Mouse (Mus musculus) forebrain, embryonic 11.5 days (tissue): ENCODE results near the gene Med19. TPM values are rescaled to one million over a fixed set of nuclear protein-coding genes. Genes with fewer than 3 reads are reported as not detected.

Experiments
- ATAC-seq: fragments of 200-750 bp; cut with Nextera tagmentation; replicated peaks from 2 replicates; pipeline ENCODE4 v1.8.0; 2017; ENCODE audit warnings: moderate TSS enrichment; ENCODE audit not compliant: low FRiP score
- DNase-seq: peaks from one replicate; pipeline ENCODE4 v3.0.0-alpha.2; 2017; ENCODE audit warnings: low spot score
- H3K27ac ChIP-seq: fragments of 300-500 bp; sonication (generic); 2 replicates; pipeline ENCODE4 v1.5.1; 2014; ENCODE audit warnings: low read depth, low read length
- H3K27me3 ChIP-seq: fragments of 300-500 bp; sonication (generic); 2 replicates; pipeline ENCODE4 v1.6.1; 2014; ENCODE audit warnings: mild to moderate bottlenecking, low read length, mixed read lengths; ENCODE audit not compliant: control insufficient read depth, insufficient read depth
- H3K36me3 ChIP-seq: fragments of 300-500 bp; sonication (generic); 2 replicates; pipeline ENCODE4 v1.6.1; 2014; ENCODE audit warnings: mild to moderate bottlenecking, low read length, moderate library complexity, mixed read lengths; ENCODE audit not compliant: control insufficient read depth, insufficient read depth
- H3K4me1 ChIP-seq: fragments of 300-500 bp; sonication (generic); replicated peaks from 2 replicates; pipeline ENCODE4 v1.6.1; 2014; ENCODE audit warnings: low read length, mixed read lengths; ENCODE audit not compliant: control insufficient read depth, insufficient read depth
- H3K4me2 ChIP-seq: fragments of 300-500 bp; sonication (generic); 2 replicates; pipeline ENCODE4 v1.6.1; 2014; ENCODE audit warnings: low read depth, mild to moderate bottlenecking, low read length, moderate library complexity, mixed read lengths; ENCODE audit not compliant: severe bottlenecking
- H3K4me3 ChIP-seq: fragments of 300-500 bp; sonication (generic); 2 replicates; pipeline ENCODE4 v1.5.1; 2014; ENCODE audit warnings: low read depth, low read length
- H3K9ac ChIP-seq: fragments of 300-500 bp; sonication (generic); 2 replicates; pipeline ENCODE4 v1.6.1; 2014; ENCODE audit warnings: low read length
- H3K9me3 ChIP-seq: fragments of 300-500 bp; sonication (generic); 2 replicates; pipeline ENCODE4 v1.6.1; 2016; ENCODE audit warnings: low read length, mixed read lengths; ENCODE audit not compliant: control insufficient read depth
- WGBS: fragments of 180-500 bp; shearing (Covaris S2); extraction: QIAGEN DNeasy Blood & Tissue Kit; methylation state at CpG from one replicate; pipeline ENCODE4 v1.1.7; 2014; 5-methylcytosine and 5-hydroxymethylcytosine counted together
- polyA plus RNA-seq: library from polyadenylated mRNA; unstranded; fragments of >200 nt; fragmentation: Nextera tagmentation; extraction: Ambion mirVana; gene quantifications from 2 replicates; pipeline ENCODE4 v1.2.1, GENCODE M21; 2014

Gene Med19
- polyA plus RNA-seq, 1 experiment from 2014 or later: 68.3 TPM

- Histone ChIP-seq H3K27ac (no peak overlapping the region), H3K4me3 (no peak overlapping the region), H3K27me3 (no peaks in the 10 kb centered on the region), H3K4me1 (no peaks in the 10 kb centered on the region; the same call in 1 of the 2 replicates), H3K4me2 (no peak overlapping the region), H3K9me3 (no peaks in the 10 kb centered on the region), H3K36me3 (peaks cover 4% of the 10 kb centered on the region), H3K9ac (no peak overlapping the region)
- DNase-seq (no peak), ATAC-seq (no peak)
- WGBS: 84% methylated on average over 1 of the region's 1 CpGs
Measured at GRCm38 (mm10) chr2:84705295-84705694, 27.1 kb downstream of the Med19 start.

- H3K27me3 ChIP-seq: no peaks in the 10 kb centered on the region
- H3K9ac ChIP-seq: no peak overlapping the region
- H3K4me1 ChIP-seq: no peaks in the 10 kb centered on the region; the same call in 1 of the 2 replicates
- H3K27ac ChIP-seq: peak overlapping the region; percentile 48; the same call in 1 of the 2 replicates
- no peak overlapping the region for H3K4me2 ChIP-seq
- peaks cover 8% of the 10 kb centered on the region for H3K36me3 ChIP-seq
- ATAC-seq (peak; percentile 76), DNase-seq (no peak)
- 62% methylated on average over 1 of the region's 1 CpGs for WGBS
- H3K9me3 ChIP-seq: no peaks in the 10 kb centered on the region
- no peak overlapping the region for H3K4me3 ChIP-seq
Measured at GRCm38 (mm10) chr2:84707523-84707922, 29.3 kb downstream of the Med19 start.

DNA sequence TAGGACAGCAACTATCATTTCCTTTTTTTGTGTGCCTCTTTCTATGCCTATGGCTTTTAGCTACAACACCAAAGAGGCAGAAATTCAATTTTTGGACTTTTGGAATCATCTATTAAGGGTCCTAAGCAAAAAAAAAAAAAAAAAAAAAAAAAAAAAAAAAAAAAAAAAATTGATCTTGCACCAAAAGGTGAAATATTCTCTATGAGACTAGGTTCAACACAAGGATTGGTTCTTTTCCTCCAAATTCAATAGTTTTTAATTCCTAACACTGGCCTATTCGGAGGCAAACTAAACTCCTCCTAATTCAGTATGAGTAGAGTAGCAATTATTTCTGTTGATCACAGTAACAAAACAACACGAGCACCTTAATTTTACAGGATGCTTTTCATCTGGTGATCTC, 33.7 kb downstream of the Med19 start:
- ATAC-seq: no peak
- H3K4me2 ChIP-seq: no peak overlapping the region
- no peaks in the 10 kb centered on the region for H3K9me3 ChIP-seq
- 91% methylated on average over 2 of the region's 2 CpGs for WGBS
- H3K27me3 ChIP-seq: no peaks in the 10 kb centered on the region
- no peak for DNase-seq
- no peak overlapping the region for H3K9ac ChIP-seq
- no peak overlapping the region for H3K4me3 ChIP-seq
- H3K27ac ChIP-seq: no peak overlapping the region
- peaks cover 2% of the 10 kb centered on the region; the same call in 1 of the 2 replicates for H3K4me1 ChIP-seq
- H3K36me3 ChIP-seq: peaks cover 8% of the 10 kb centered on the region; the same call in 1 of the 2 replicates

DNA sequence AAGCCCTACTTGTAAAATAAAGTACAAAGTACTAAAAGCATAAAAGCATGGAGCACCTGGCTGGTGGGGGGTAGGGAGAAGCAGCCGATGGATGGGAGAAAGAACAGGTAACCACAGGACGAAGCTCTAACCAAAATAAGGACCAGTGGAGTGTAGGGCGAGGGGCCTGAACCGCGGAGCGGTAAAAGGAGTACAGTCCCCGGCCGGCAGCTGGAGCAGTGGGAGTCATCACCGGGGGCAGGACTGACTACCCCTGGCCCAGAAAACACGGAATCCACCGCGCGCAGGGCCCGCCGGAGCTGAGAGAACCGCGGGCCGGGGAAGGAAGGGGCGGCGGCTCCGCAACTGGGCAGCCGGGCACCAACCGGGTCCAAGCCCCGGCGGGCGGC, 36.2 kb downstream of the Med19 start:
- WGBS: under 1% methylated on average over 22 of the region's 26 CpGs
- H3K4me1 ChIP-seq: 0 out of 2 replicates have a peak, but pooled peaks cover 2% of the 10 kb centered on the region
- DNase-seq (peak; percentile 52), ATAC-seq (no peak; the same call in 1 of the 2 replicates)
- H3K27me3 ChIP-seq: no peaks in the 10 kb centered on the region
- peaks cover 8% of the 10 kb centered on the region; the same call in 1 of the 2 replicates for H3K36me3 ChIP-seq
- peak overlapping the region; percentile 95 for H3K9ac ChIP-seq
- peak overlapping the region; percentile 96 for H3K4me3 ChIP-seq
- H3K27ac ChIP-seq: peak overlapping the region; percentile 96
- H3K4me2 ChIP-seq: peak overlapping the region; percentile 85
- H3K9me3 ChIP-seq: no peaks in the 10 kb centered on the region

DNA sequence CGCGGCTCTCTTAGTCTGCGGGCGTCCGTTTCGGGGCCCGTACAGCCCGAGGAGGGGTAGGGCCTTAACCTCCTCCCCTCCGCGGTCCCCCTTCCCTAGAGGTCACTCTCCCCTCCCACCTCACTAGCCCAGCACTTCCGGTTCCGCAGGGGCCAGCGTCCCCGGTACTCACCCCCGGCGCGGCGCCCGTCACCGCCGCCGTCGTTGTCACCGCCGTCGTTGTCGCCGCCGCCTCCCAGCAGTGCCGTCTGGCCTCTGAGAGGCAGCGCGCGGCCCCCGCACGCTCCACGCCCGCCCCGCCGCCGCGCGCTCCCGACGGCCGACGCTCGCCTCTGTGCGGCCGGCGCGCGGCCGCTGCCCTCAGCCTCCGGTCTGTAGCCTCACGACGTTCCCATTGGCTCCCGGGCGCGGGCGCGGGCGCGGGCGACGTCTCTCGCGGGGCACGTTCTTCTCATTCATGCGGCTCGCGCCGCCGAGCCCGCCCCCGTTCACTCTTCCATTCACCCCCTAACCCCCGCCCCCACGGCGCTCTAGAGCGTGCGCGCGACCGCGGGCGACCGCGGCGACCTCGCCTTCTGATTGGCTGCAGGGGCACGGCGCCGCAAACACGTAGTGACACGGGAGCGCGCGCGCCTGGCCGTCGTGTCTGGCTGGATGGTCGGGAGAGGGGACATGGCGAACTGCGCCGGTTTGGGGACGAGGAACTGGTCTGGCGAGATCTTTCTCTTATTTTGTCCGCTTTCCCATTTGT, 36.8 kb downstream of the Med19 start, which contains the start of gene Zdhhc5:
Gene Zdhhc5 (minus strand): TSS at position 370 of the 751 bp plus-strand sequence.
- Histone ChIP-seq H3K27me3 (no peaks in the 10 kb centered on the region), H3K4me1 (0 out of 2 replicates have a peak, but pooled peaks cover 2% of the 10 kb centered on the region), H3K4me2 (peak within 1 kb of the TSS; percentile 85), H3K36me3 (peaks cover 5% of the 10 kb centered on the region; the same call in 1 of the 2 replicates), H3K4me3 (peak within 1 kb of the TSS; percentile 96), H3K9me3 (no peaks in the 10 kb centered on the region), H3K27ac (peak within 1 kb of the TSS; percentile 96), H3K9ac (peak within 1 kb of the TSS; percentile 95)
- ATAC-seq: peak; percentile 97
- peak; percentile 100 for DNase-seq
- WGBS: under 1% methylated on average over 102 of the region's 107 CpGs

DNA sequence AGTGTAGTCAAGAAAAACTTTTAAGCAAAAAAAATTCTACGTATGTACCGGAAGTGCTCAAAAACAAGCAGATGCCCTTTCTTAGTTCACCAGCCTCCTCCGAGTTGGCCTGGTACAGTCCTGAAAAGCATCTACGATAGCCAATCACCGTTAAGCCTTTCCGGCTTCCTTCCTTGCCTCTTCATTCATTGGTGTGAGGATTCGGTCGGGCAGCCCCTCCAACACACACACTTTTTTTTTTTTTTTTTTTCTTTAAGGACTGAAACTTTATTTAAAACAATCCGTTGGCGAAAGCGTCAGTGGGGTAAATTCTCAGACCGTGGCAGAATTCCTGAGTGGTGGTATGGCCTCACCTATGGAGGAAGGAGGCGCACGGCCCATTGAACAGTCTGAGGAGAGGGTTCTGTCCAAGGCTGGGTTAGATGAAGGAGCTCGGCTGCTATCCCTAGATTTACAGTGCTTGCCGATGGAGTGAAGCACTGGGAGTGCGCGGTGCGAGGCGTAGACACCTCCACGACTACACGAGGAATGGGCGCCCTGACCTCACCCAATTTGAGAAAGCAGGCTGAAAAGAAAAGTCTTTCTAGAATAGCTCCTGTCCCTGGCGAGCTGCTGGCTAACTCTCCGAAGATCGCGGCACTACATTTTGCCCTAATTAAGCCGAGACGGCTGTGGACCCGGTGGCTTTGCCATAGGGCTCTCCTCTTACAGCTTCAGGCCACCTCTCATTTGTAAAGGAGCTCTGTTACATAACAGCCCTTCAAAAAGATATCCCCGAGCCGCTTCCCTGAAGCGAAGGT, 37.6 kb downstream of the Med19 start:
- peak overlapping the region; percentile 96 for H3K4me3 ChIP-seq
- WGBS: under 1% methylated on average over 33 of the region's 33 CpGs
- H3K27me3 ChIP-seq: no peaks in the 10 kb centered on the region
- peak overlapping the region; percentile 96 for H3K27ac ChIP-seq
- DNase-seq (peak; percentile 77), ATAC-seq (peak; percentile 94)
- H3K4me1 ChIP-seq: 0 out of 2 replicates have a peak, but pooled peaks cover 2% of the 10 kb centered on the region
- H3K9me3 ChIP-seq: no peaks in the 10 kb centered on the region
- H3K36me3 ChIP-seq: no peaks in the 10 kb centered on the region
- H3K4me2 ChIP-seq: peak overlapping the region; percentile 85
- H3K9ac ChIP-seq: peak overlapping the region; percentile 95

GRCm38 (mm10) chr2:84716423-84717355, 38.5 kb downstream of the Med19 start:
- peak overlapping the region; percentile 95 for H3K9ac ChIP-seq
- no peak for DNase-seq
- ATAC-seq: no peak

More at GRCm38 (mm10) chr2:84716423-84717355, 38.5 kb downstream of the Med19 start:
- 41% methylated on average over 9 of the region's 9 CpGs for WGBS
- Histone ChIP-seq H3K27ac (peak overlapping the region; percentile 96; the same call in 1 of the 2 replicates), H3K27me3 (no peaks in the 10 kb centered on the region), H3K4me3 (peak overlapping the region; percentile 96), H3K36me3 (no peaks in the 10 kb centered on the region), H3K4me2 (peak overlapping the region; percentile 85), H3K4me1 (0 out of 2 replicates have a peak, but pooled peaks cover 2% of the 10 kb centered on the region), H3K9me3 (no peaks in the 10 kb centered on the region)
